Mouse (Mus musculus) MEL (cell line): ENCODE measurements around the gene Txnip. TPM values are rescaled to one million over a fixed set of nuclear protein-coding genes. Genes with fewer than 3 reads are reported as not detected.

Experiments
- DNase-seq: peaks from one replicate; pipeline ENCODE4 v3.0.0; 2011; ENCODE audit warnings: low read depth, low spot score
- H3K27ac ChIP-seq: 2 replicates; pipeline ENCODE4 v1.5.1; 2012; ENCODE audit warnings: low read depth, mild to moderate bottlenecking, control low read depth, low read length, moderate library complexity; ENCODE audit not compliant: control insufficient read depth
- H3K27me3 ChIP-seq, 2 experiments: fragments of 150-350 bp in 1 of 2; sonication (generic) in 1 of 2; 2 replicates each; pipeline ENCODE4 v1.6.1; 2012; ENCODE audit warnings: low read length in 2 of 2, mild to moderate bottlenecking in 2 of 2, improper control_type of control experiment in 1 of 2, moderate library complexity in 1 of 2; ENCODE audit not compliant: insufficient read depth in 2 of 2, control insufficient read depth in 1 of 2
- H3K36me3 ChIP-seq, 2 experiments: 2 replicates each; pipeline ENCODE4 v1.6.1; 2012 to 2014; ENCODE audit warnings: low read length in 2 of 2, improper control_type of control experiment in 1 of 2, inconsistent platforms in 1 of 2, mild to moderate bottlenecking in 1 of 2; ENCODE audit not compliant: insufficient read depth in 2 of 2, control insufficient read depth in 1 of 2
- H3K4me1 ChIP-seq, 2 experiments: fragments of 150-350 bp in 1 of 2; sonication (generic) in 1 of 2; 2 replicates each; pipeline ENCODE4 v1.6.1; 2012; ENCODE audit warnings: low read length in 2 of 2, improper control_type of control experiment in 1 of 2, mild to moderate bottlenecking in 1 of 2; ENCODE audit not compliant: insufficient read depth in 2 of 2, control insufficient read depth in 1 of 2
- H3K4me3 ChIP-seq, 2 experiments: fragments of 150-350 bp in 1 of 2; sonication (generic) in 1 of 2; 2 replicates each; pipeline ENCODE4 v1.5.1; 2012; ENCODE audit warnings: low read depth in 2 of 2, low read length in 2 of 2, mild to moderate bottlenecking in 2 of 2, moderate library complexity in 2 of 2, control low read depth in 1 of 2, improper control_type of control experiment in 1 of 2; ENCODE audit not compliant: control insufficient read depth in 1 of 2, insufficient read depth in 1 of 2
- H3K79me2 ChIP-seq: 2 replicates; pipeline ENCODE4 v1.6.1; 2012; ENCODE audit warnings: mild to moderate bottlenecking, low read length, moderate library complexity; ENCODE audit not compliant: control insufficient read depth, poor library complexity, insufficient read depth
- H3K9ac ChIP-seq: 2 replicates; pipeline ENCODE4 v1.6.1; 2012; ENCODE audit warnings: low read depth, mild to moderate bottlenecking, control low read depth, low read length, moderate library complexity; ENCODE audit not compliant: control insufficient read depth, poor library complexity, severe bottlenecking
- H3K9me3 ChIP-seq: fragments of 150-350 bp; sonication (generic); replicated peaks from 2 replicates; pipeline ENCODE4 v1.6.1; 2012; ENCODE audit warnings: mild to moderate bottlenecking, low read length, improper control_type of control experiment, moderate library complexity; ENCODE audit not compliant: insufficient read depth
- CTCF ChIP-seq, 3 experiments: IDR thresholded peaks in 2 of 3; conservative IDR thresholded peaks in 1 of 3; 2 replicates each; pipeline ENCODE4 v1.5.1; 2011 to 2012; ENCODE audit warnings: low read length in 3 of 3, low read depth in 2 of 3, mild to moderate bottlenecking in 2 of 3, improper control_type of control experiment in 1 of 3, inconsistent platforms in 1 of 3, mixed read lengths in 1 of 3, moderate library complexity in 1 of 3; ENCODE audit not compliant: control insufficient read depth in 1 of 3, insufficient read depth in 1 of 3, poor library complexity in 1 of 3, severe bottlenecking in 1 of 3
- MEF2A ChIP-seq: IDR thresholded peaks from 2 replicates; pipeline ENCODE4 v1.6.1; 2014; ENCODE audit warnings: low read depth, mild to moderate bottlenecking, inconsistent platforms, low read length, improper control_type of control experiment; ENCODE audit not compliant: poor library complexity, insufficient replicate concordance, severe bottlenecking; ENCODE audit errors: extremely low read depth
- MYB ChIP-seq: IDR thresholded peaks from 2 replicates; pipeline ENCODE4 v1.6.1; 2011; ENCODE audit warnings: mild to moderate bottlenecking, low read depth, low read length, improper control_type of control experiment
- POLR2AphosphoS5 ChIP-seq: IDR thresholded peaks from 2 replicates; pipeline ENCODE4 v1.6.1; 2012; ENCODE audit warnings: low read depth, borderline replicate concordance, mild to moderate bottlenecking, inconsistent platforms, low read length, moderate library complexity, mixed read lengths
- RAD21 ChIP-seq: IDR thresholded peaks from 2 replicates; pipeline ENCODE4 v1.6.1; 2011; ENCODE audit warnings: mild to moderate bottlenecking, low read depth, low read length, improper control_type of control experiment
- SIN3A ChIP-seq: IDR thresholded peaks from 2 replicates; pipeline ENCODE4 v1.6.1; 2012; ENCODE audit warnings: low read length, improper control_type of control experiment, inconsistent platforms
- TAL1 ChIP-seq: IDR thresholded peaks from 2 replicates; pipeline ENCODE4 v1.6.1; 2012; ENCODE audit warnings: mild to moderate bottlenecking, inconsistent platforms, low read length, moderate library complexity, mixed read lengths
- USF2 ChIP-seq, 2 experiments: IDR thresholded peaks; 2 replicates each; pipeline ENCODE4 v1.6.1; 2011 to 2012; ENCODE audit warnings: improper control_type of control experiment in 2 of 2, low read length in 2 of 2, borderline replicate concordance in 1 of 2, inconsistent platforms in 1 of 2, low read depth in 1 of 2, mild to moderate bottlenecking in 1 of 2; ENCODE audit not compliant: insufficient read depth in 1 of 2
- ZKSCAN1 ChIP-seq: IDR thresholded peaks from 2 replicates; pipeline ENCODE4 v1.6.1; 2012; ENCODE audit warnings: low read depth, mild to moderate bottlenecking, inconsistent platforms, low read length, improper control_type of control experiment, moderate library complexity
- polyA plus RNA-seq, 2 experiments: library from polyadenylated mRNA; stranded (reverse) in 1 of 2; unstranded in 1 of 2; fragments of >175 nt in 1 of 2; fragments of >200 nt in 1 of 2; gene quantifications; 2 replicates each; pipeline versions ENCODE4 v1.2.1 to v1.2.4; 2012; ENCODE audit warnings: low replicate concordance in 2 of 2, low read depth in 1 of 2; ENCODE audit not compliant: insufficient read length in 2 of 2, insufficient read depth in 1 of 2, missing spikeins in 1 of 2
- total RNA-seq: library from RNA; depleted of rRNA; stranded (reverse); fragments of 300-350 nt; gene quantifications from 2 replicates; pipeline ENCODE4 v1.2.3, GENCODE M21; 2012

Txnip gene
- total and polyA plus RNA-seq, 3 experiments, result 183 to 1,680 (median 237) TPM

GRCm38 (mm10) chr3:96559398-96559910 is 1.7 kb downstream of the Txnip start:
- no peaks in the 10 kb centered on the region for H3K27me3 ChIP-seq
- peak; percentile 85 for DNase-seq
- TF ChIP-seq POLR2AphosphoS5, result peak; percentile 92
- TF ChIP-seq CTCF (IDR thresholded peaks at IDR 0.05 in 2 of 3, conservative IDR thresholded peaks at IDR 0.05 in 1 of 3; ENCODE audit: control insufficient read depth in 1 of 3, insufficient read depth in 1 of 3, low read depth in 2 of 3, low read length in 3 of 3, poor library complexity in 1 of 3, severe bottlenecking in 1 of 3), result no peak
- peak overlapping the region; percentile 85 for H3K9ac ChIP-seq
- peaks cover 10 to 35% of the 10 kb centered on the region in 2 experiments for H3K4me1 ChIP-seq
- H3K27ac ChIP-seq, result peak overlapping the region; percentile 90
- H3K9me3 ChIP-seq, result no peaks in the 10 kb centered on the region
- peaks cover 45% of the 10 kb centered on the region for H3K79me2 ChIP-seq
- peak overlapping the region; percentile 35 to 90 for H3K4me3 ChIP-seq
- H3K36me3 ChIP-seq, result peaks cover 11 to 37% of the 10 kb centered on the region in 2 experiments

- Histone ChIP-seq H3K27me3 (no peaks in the 10 kb centered on the region), H3K36me3 (peaks cover 11 to 42% of the 10 kb centered on the region in 2 experiments), H3K79me2 (peaks cover 45% of the 10 kb centered on the region), H3K4me3 (peak overlapping the region; percentile 35 to 90)
- peak; percentile 54 for DNase-seq
- TF ChIP-seq SIN3A (no peak), ZKSCAN1 (no peak), MEF2A (no peak), POLR2AphosphoS5 (0 out of 2 replicates have a peak, but pooled peaks have one; percentile 81), TAL1 (no peak), MYB (no peak)
- TF ChIP-seq, all 39 proteins: peak for 1
- Histone ChIP-seq H3K9me3 (no peaks in the 10 kb centered on the region), H3K4me1 (peaks cover 11 to 36% of the 10 kb centered on the region in 2 experiments), H3K27ac (peak overlapping the region; percentile 90), H3K9ac (peak overlapping the region; percentile 85)
These were observed 2.4 kb downstream of the Txnip start for GRCm38 (mm10) chr3:96559911-96560850.

GRCm38 (mm10) chr3:96560881-96561668 is 3.3 kb downstream of the Txnip start:
- Histone ChIP-seq H3K9me3 (no peaks in the 10 kb centered on the region), H3K79me2 (peaks cover 45% of the 10 kb centered on the region), H3K27me3 (no peaks in the 10 kb centered on the region), H3K27ac (peak overlapping the region; percentile 90), H3K4me3 (peak overlapping the region; percentile 8 to 90; a peak in 3 of 4 replicates), H3K36me3 (peaks cover 11 to 39% of the 10 kb centered on the region in 2 experiments), H3K4me1 (peaks cover 14 to 35% of the 10 kb centered on the region in 2 experiments), H3K9ac (peak overlapping the region; percentile 85)
- TF ChIP-seq RAD21 (no peak), USF2 (IDR thresholded peaks at IDR 0.05; ENCODE audit: borderline replicate concordance in 1 of 2, insufficient read depth in 1 of 2, low read depth in 1 of 2, low read length in 2 of 2) (no peak), POLR2AphosphoS5 (peak; percentile 82; the same call in 1 of the 2 replicates), CTCF (IDR thresholded peaks at IDR 0.05 in 2 of 3, conservative IDR thresholded peaks at IDR 0.05 in 1 of 3; ENCODE audit: control insufficient read depth in 1 of 3, insufficient read depth in 1 of 3, low read depth in 2 of 3, low read length in 3 of 3, poor library complexity in 1 of 3, severe bottlenecking in 1 of 3) (no peak)
- no peak for DNase-seq
